Mouse (Mus musculus): ENCODE results near the gene Tpgs1.
A peak's percentile ranks its signal among the peaks of the same experiment; 100 is the strongest.

Gene Tpgs1

GRCm38 (mm10) chr10:79668771-79669575 lies at the start of gene Tpgs1:
Gene Tpgs1, plus strand, starts transcription at chr10:79669369.
- peak; percentile 86 to 88 for DNase-seq (ENCODE audit: low spot score in 2 of 2)

GRCm38 (mm10) chr10:79623950-79624349 lies 45.2 kb upstream of the Tpgs1 start:
- DNase-seq (ENCODE audit: low spot score in 2 of 2), result no peak

- no peak for DNase-seq (ENCODE audit: low spot score in 2 of 2)
Observed at GRCm38 (mm10) chr10:79625398-79625797, 43.8 kb upstream of the Tpgs1 start.

- DNase-seq (ENCODE audit: low spot score in 2 of 2), result no peak
Observed at GRCm38 (mm10) chr10:79626156-79626555, 43.0 kb upstream of the Tpgs1 start.

GRCm38 (mm10) chr10:79628377-79628776 lies 40.8 kb upstream of the Tpgs1 start:
- no peak for DNase-seq (ENCODE audit: low spot score in 2 of 2)

- DNase-seq (ENCODE audit: low spot score in 2 of 2), result no peak
Observed at GRCm38 (mm10) chr10:79631432-79631831, 37.7 kb upstream of the Tpgs1 start.

- DNase-seq (ENCODE audit: low spot score in 2 of 2), result no peak
Observed at GRCm38 (mm10) chr10:79633006-79633777, 36.0 kb upstream of the Tpgs1 start.

GRCm38 (mm10) chr10:79636287-79636686 lies 32.9 kb upstream of the Tpgs1 start:
- no peak for DNase-seq (ENCODE audit: low spot score in 2 of 2)

- no peak for DNase-seq (ENCODE audit: low spot score in 2 of 2)
Observed at GRCm38 (mm10) chr10:79637128-79638110, 31.8 kb upstream of the Tpgs1 start, which contains the start of gene Shc2. Gene Shc2, minus strand, starts transcription at chr10:79637918.

- no peak for DNase-seq (ENCODE audit: low spot score in 2 of 2)
Observed at GRCm38 (mm10) chr10:79638486-79639204, 30.5 kb upstream of the Tpgs1 start.

GRCm38 (mm10) chr10:79645711-79646110 lies 23.5 kb upstream of the Tpgs1 start, which contains the start of gene Odf3l2:
Gene Odf3l2, minus strand, starts transcription at chr10:79645738.
- no peak for DNase-seq (ENCODE audit: low spot score in 2 of 2)

GRCm38 (mm10) chr10:79649070-79649751 lies 20.0 kb upstream of the Tpgs1 start:
- DNase-seq (ENCODE audit: low spot score in 2 of 2), result peak in 1 of 2 experiments; percentile 43

GRCm38 (mm10) chr10:79652789-79653188 lies 16.4 kb upstream of the Tpgs1 start:
- DNase-seq (ENCODE audit: low spot score in 2 of 2), result no peak

- no peak for DNase-seq (ENCODE audit: low spot score in 2 of 2)
Observed at GRCm38 (mm10) chr10:79654946-79655395, 14.2 kb upstream of the Tpgs1 start.

GRCm38 (mm10) chr10:79658829-79659228 lies 10.3 kb upstream of the Tpgs1 start:
- no peak for DNase-seq (ENCODE audit: low spot score in 2 of 2)

- DNase-seq (ENCODE audit: low spot score in 2 of 2), result no peak
Observed at GRCm38 (mm10) chr10:79660298-79660697, 8.9 kb upstream of the Tpgs1 start.

GRCm38 (mm10) chr10:79661861-79662260 lies 7.3 kb upstream of the Tpgs1 start:
- no peak for DNase-seq (ENCODE audit: low spot score in 2 of 2)

GRCm38 (mm10) chr10:79664131-79664665 lies 5.0 kb upstream of the Tpgs1 start, which contains the start of gene Madcam1:
Gene Madcam1, plus strand, starts transcription at chr10:79664559.
- DNase-seq (ENCODE audit: low spot score in 2 of 2), result peak; percentile 44 to 60

- DNase-seq (ENCODE audit: low spot score in 2 of 2), result no peak
Observed at GRCm38 (mm10) chr10:79665051-79665450, 4.1 kb upstream of the Tpgs1 start.

- DNase-seq (ENCODE audit: low spot score in 2 of 2), result no peak
Observed at GRCm38 (mm10) chr10:79666493-79666892, 2.7 kb upstream of the Tpgs1 start.

Data from spleen, postnatal 36 days (tissue).